Mouse (Mus musculus): ENCODE measurements at regions not wholly inside any gene's neighbourhood (a gene's known extent, or its start where the extent isn't known, plus 50 kb on each side); places are given as distances from the start of the nearest gene placed in this dataset.

DNA sequence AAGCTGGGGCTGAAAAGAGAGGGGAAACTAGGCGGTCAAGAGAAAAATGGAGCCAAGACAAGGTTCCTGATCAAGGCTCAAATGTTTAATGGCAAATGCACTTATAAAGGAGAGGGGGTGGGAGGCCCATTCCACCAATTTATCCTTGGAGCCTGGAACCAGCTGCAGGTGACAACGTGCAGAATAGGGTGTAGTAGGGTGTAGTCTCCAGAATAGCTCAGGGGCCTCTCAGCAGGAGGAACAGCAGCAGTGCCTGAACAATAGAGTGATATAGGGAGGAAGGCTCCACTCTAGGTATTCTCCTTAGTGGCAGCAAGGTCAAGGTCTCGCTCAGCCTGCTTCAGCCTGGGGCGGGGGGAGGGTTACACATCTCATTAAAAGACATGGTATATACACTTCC is 451.7 kb downstream of the Ube2dnl2 start:
- Histone ChIP-seq H3K27ac (ENCODE audit: low read depth, low read length) (no peak overlapping the region), H3K4me2 (replicated peaks; ENCODE audit: low read depth, low read length) (no peak overlapping the region), H3K27me3 (ENCODE audit: control insufficient read depth, insufficient read depth, low read length) (no peaks in the 10 kb centered on the region), H3K9me3 (ENCODE audit: control insufficient read depth, low read length) (no peaks in the 10 kb centered on the region), H3K36me3 (ENCODE audit: control insufficient read depth, insufficient read depth, low read length) (no peaks in the 10 kb centered on the region), H3K4me1 (replicated peaks; ENCODE audit: control insufficient read depth, insufficient read depth, low read length) (no peaks in the 10 kb centered on the region), H3K9ac (ENCODE audit: low read depth, low read length) (no peak overlapping the region), H3K4me3 (ENCODE audit: low read depth, low read length) (no peak overlapping the region)
- WGBS, result 77% methylated on average over 4 of the region's 4 CpGs
- no peak for DNase-seq (ENCODE audit: low spot score)
- ATAC-seq (ENCODE audit: low FRiP score), result no peak

DNA sequence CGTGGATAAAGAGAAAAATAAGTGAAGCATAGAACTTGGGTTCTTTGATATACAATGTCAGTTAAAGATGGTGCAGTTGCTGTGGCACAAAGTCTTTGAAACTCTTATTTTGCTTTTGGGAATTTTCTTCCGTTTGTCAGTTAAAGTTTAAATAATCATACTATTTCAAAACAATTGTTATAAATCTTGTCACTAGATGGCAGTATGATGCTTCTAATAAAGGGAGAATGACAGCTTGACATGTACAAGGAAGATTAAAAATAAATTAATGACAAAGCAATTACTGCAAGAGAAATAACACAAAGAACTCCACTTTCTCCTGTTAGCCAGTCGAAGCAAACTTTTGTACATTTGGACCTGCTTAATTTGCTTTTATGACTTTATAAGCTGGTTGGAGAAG is 489.0 kb downstream of the Ube2dnl2 start:
- Histone ChIP-seq H3K4me1 (replicated peaks; ENCODE audit: control insufficient read depth, insufficient read depth, low read length) (no peaks in the 10 kb centered on the region), H3K27me3 (ENCODE audit: control insufficient read depth, insufficient read depth, low read length) (no peaks in the 10 kb centered on the region), H3K9ac (ENCODE audit: low read depth, low read length) (no peak overlapping the region), H3K36me3 (ENCODE audit: control insufficient read depth, insufficient read depth, low read length) (no peaks in the 10 kb centered on the region), H3K27ac (ENCODE audit: low read depth, low read length) (no peak overlapping the region), H3K4me3 (ENCODE audit: low read depth, low read length) (no peak overlapping the region), H3K4me2 (replicated peaks; ENCODE audit: low read depth, low read length) (no peak overlapping the region), H3K9me3 (ENCODE audit: control insufficient read depth, low read length) (no peaks in the 10 kb centered on the region)
- no peak for ATAC-seq (ENCODE audit: low FRiP score)
- DNase-seq (ENCODE audit: low spot score), result peak; percentile 11
- 41% methylated on average over 3 of the region's 3 CpGs for WGBS

Data from hindbrain, embryonic 11.5 days (tissue).